Mouse (Mus musculus) ES-CJ7 (cell line): ENCODE data around the gene Mapkbp1.

Experiments
- DNase-seq: peaks from one replicate; pipeline ENCODE4 v3.0.0; 2011; ENCODE audit warnings: low read depth, low spot score

Gene Mapkbp1

GRCm38 (mm10) chr2:120008672-120009071 lies 36.2 kb downstream of the Mapkbp1 start:
- no peak for DNase-seq

GRCm38 (mm10) chr2:120011462-120012200 lies 39.1 kb downstream of the Mapkbp1 start:
- peak; percentile 55 for DNase-seq

- DNase-seq = no peak
Observed at GRCm38 (mm10) chr2:120012924-120013323, 40.4 kb downstream of the Mapkbp1 start.

GRCm38 (mm10) chr2:120013831-120014486 lies 41.5 kb downstream of the Mapkbp1 start:
- DNase-seq = no peak

- no peak for DNase-seq
Observed at GRCm38 (mm10) chr2:120015882-120016281, 43.4 kb downstream of the Mapkbp1 start.

- DNase-seq = no peak
Observed at GRCm38 (mm10) chr2:120017599-120017998, 45.1 kb downstream of the Mapkbp1 start.

- DNase-seq = no peak
Observed at GRCm38 (mm10) chr2:120024337-120024736, 51.8 kb downstream of the Mapkbp1 start.

GRCm38 (mm10) chr2:120026984-120027949 lies 54.8 kb downstream of the Mapkbp1 start, which contains the start of the genes Jmjd7 and Gm28042:
TSS of gene Jmjd7 (plus strand) at chr2:120027483.
TSS of gene Gm28042 (plus strand) at chr2:120027493.
- peak; percentile 86 for DNase-seq

GRCm38 (mm10) chr2:120027950-120028331 lies 55.4 kb downstream of the Mapkbp1 start:
- peak; percentile 51 for DNase-seq

- no peak for DNase-seq
Observed at GRCm38 (mm10) chr2:120030380-120030779, 57.9 kb downstream of the Mapkbp1 start.

GRCm38 (mm10) chr2:120032726-120033467 lies 60.4 kb downstream of the Mapkbp1 start, which contains the start of gene Pla2g4b:
TSS of gene Pla2g4b (plus strand) at chr2:120033417.
- no peak for DNase-seq

- DNase-seq = no peak
Observed at GRCm38 (mm10) chr2:120033726-120034125, 61.2 kb downstream of the Mapkbp1 start.

GRCm38 (mm10) chr2:120037744-120038143 lies 65.2 kb downstream of the Mapkbp1 start:
- no peak for DNase-seq

GRCm38 (mm10) chr2:120040991-120041390 lies 68.5 kb downstream of the Mapkbp1 start:
- DNase-seq = no peak

- peak; percentile 80 for DNase-seq
Observed at GRCm38 (mm10) chr2:120044101-120044603, 71.7 kb downstream of the Mapkbp1 start.

- DNase-seq = no peak
Observed at GRCm38 (mm10) chr2:120044676-120045075, 72.2 kb downstream of the Mapkbp1 start.

GRCm38 (mm10) chr2:120046486-120047310 lies 74.2 kb downstream of the Mapkbp1 start:
- DNase-seq = no peak

- DNase-seq = no peak
Observed at GRCm38 (mm10) chr2:120048173-120048572, 75.7 kb downstream of the Mapkbp1 start.

GRCm38 (mm10) chr2:120049632-120050274 lies 77.3 kb downstream of the Mapkbp1 start:
- DNase-seq = peak; percentile 42
